Mouse (Mus musculus) thymus, postnatal 10 days (tissue): ENCODE measurements around the gene Lhfpl2.

ENCODE experiments used
- DNase-seq, 2 experiments: peaks; one replicate each; pipeline ENCODE4 v3.0.0; 2021; ENCODE audit warnings: low spot score in 2 of 2

The Lhfpl2 gene

DNA sequence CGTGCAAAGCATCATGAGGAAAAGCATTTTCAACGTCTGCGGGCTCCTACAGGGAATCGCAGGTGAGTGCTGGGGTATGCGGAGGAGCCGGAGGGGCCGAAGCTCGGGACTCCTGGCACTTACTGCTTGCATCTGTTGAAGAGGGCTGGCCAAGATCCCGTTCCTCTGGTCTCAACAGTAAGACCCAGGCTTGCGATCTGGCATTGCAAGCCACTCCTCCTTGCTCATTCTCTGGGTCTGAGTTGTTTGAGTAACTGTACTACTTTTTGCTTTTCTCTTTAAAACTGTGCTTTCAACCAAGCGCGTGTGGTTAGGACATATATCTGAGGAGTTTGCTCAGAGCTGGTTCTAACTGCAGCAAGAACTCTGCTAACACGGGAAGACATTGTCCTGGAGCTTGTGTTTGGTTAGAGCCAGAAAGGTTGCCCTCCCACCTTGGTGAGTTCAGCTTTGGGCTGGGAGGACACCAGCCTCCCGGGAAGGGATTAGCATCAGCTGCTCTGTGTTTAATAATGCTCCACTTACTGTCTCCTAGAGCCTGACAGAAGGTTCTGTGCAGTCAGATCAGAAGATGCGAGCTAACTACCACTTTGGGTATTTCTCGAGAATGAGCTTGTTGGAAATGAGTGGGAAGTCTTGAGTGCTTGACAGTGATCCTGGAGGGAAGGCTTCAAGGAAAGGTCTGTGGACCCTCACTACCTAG is 117.1 kb downstream of the Lhfpl2 start:
- no peak for DNase-seq

DNA sequence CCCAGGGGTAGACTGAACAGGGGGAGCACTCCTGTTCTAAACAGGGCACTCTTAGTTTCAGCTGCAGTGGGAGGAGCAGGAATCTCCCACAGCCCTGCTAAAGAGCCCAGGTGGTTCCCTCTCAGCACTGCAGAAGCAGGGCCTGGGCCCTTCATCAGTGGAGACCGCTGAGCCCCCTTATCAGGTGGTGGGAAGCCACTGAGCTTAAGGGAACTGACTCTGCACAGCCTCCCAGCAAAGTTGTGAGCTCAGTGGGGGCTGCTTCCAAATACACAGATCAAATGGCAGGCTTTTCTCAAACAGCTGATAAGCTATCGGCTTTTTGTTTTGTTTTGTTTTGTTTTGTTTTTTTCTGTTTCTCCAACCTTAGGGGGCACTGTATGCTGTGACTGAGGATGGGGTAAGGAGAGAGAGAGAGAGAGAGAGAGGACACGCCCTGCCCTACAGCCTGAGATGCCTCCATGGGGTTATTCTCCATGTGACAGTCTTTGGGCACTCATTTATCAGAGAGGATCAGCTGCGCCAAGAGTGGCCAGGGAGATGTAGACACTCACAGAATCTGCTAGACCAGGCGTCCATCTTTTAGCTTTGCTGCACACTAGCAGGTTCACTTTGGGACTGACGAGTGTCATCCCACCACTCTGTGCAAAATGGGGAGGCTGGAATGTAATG is 117.9 kb downstream of the Lhfpl2 start:
- DNase-seq = peak; percentile 28 to 29

DNA sequence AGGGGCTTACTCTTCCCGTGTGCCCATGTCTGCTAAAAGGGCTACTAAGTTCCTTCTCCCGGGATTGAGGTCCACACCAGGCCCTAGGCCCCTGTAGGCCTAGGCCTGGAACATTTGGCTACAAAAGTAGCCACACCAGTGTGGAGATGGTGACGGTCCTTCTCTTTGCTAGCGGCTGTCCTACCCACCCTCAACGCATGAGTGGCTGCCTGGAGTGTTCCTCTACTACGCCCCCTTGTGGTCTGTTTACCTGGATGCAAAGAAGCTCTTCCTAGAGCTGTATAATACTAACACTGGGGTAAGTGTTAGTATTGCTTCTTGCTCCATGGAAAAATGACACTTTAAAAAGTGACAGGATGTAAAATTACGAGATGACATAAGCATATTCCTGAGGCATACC is 119.6 kb downstream of the Lhfpl2 start:
- DNase-seq = peak; percentile 23 to 77

DNA sequence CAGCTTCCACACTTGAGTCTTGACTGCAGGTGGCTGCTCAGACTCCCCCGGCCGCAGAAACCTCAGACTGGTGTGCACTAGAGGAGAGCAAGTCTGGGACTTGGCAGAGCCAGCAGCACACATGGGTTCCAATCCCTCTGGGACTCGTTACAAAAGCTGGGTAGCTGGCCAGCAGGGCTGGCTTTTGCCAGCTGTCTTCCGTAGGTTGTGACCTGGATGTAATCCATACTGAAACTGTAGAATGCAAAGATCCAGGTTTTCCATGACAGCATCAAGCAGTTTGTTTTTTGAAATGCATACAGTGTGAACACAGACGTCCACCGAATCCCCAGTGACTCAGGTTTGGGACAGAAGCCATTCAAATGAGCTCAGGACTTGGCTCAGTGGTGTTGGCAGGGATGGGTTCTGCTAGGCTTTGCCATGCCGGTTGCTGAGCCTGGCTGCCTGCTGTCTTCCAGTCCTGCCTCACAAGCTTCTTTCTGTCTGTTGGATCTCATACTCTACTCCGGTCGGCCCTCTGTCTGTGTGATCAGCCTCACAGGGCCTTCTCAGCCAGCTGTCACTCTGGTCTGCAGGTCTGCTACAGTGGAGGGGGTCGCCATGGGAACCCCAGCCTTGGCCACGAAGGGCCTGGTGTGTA is 120.9 kb downstream of the Lhfpl2 start:
- peak in 1 of 2 experiments; percentile 31 for DNase-seq

DNA sequence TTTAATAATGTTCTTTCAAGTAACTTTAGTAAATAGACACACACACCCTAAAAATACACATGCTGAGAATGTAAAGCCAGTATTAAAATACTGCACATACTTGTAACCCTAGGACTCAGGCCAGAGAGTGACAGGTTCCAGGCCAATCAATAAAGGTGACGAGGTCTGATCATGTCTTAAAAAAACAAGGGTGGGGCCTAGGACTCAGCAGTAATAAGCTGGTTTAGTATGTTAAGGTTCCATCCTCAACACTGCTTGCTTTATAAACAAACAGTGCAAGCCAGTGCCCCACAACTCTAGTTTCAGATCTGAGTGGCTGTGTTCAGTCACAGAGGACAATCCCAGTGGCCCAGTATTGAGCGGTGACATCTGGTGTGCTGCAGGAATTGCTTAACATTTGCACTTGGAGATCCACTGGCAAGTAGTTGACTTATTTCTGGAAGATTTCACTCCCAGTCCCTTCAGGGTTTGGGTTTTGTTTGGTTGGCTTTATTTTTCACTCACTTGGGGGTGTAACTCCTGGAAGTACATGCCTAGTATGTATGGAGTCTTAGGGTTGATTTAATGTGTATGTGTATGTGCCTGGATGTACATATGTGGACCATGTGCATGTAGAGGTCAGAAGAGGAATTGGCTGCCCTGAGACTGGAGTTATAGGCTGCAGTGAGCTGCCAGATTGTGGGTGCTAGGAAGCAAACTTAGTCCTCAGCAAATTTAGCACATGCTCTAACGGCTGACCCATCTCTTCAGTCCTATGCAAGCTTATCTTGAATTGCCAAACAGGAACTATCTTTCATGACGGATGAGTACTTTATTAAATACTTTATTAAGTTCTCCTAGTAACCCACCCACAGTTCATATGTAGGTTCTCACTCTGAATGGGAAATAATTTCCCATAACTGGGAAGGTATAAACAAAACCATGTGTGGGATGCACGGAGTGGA is 123.2 kb downstream of the Lhfpl2 start:
- no peak for DNase-seq

DNA sequence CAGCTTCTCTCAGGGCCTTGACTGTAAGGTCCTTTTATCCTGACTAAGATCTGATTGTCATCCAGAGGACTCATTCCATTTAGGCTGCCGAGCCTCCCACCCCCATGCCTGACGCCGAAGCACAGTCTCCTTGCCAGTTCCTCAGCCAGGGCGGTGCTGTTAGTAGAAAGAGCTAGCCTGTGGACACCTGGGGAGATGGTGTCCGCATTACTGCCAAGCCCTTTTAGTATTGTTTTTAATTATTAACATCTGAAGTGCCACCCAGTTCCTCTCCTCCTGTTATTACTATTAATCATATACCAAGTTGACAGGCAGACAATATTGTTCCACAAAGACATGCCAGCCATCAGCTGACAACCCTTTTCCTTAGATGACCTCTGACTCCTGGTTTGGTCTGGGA is 124.4 kb downstream of the Lhfpl2 start:
- no peak for DNase-seq

DNA sequence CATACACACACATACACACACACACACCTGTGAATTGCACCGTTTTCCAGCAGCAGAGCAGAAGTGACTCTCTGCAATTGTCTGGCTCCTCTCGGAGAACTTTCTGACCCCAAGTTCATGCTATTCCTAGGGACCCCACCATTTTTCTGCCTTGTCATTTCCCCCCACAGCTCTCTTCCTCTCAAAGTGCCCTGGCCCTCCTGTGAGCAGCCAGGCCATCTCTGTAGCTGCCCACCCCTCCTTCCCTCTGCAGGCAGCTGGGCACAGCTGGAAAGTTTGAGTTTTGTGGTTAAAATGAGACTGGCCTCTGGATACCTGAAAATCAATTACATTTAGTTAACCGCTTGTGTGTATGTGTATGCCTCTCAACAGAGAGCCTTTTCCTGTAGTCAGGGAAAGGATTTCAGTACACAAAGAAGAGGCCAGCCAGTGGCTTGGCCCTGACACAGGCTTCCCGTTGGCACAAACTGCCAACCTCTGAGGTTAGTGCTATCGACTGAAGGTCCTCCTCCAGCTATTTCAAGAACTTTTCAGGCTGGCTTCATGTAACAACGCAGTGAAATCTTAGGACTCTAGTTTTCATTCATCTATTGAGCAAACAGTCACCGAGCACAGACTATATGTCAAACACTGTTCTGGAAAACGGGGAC is 125.9 kb downstream of the Lhfpl2 start:
- DNase-seq = no peak

DNA sequence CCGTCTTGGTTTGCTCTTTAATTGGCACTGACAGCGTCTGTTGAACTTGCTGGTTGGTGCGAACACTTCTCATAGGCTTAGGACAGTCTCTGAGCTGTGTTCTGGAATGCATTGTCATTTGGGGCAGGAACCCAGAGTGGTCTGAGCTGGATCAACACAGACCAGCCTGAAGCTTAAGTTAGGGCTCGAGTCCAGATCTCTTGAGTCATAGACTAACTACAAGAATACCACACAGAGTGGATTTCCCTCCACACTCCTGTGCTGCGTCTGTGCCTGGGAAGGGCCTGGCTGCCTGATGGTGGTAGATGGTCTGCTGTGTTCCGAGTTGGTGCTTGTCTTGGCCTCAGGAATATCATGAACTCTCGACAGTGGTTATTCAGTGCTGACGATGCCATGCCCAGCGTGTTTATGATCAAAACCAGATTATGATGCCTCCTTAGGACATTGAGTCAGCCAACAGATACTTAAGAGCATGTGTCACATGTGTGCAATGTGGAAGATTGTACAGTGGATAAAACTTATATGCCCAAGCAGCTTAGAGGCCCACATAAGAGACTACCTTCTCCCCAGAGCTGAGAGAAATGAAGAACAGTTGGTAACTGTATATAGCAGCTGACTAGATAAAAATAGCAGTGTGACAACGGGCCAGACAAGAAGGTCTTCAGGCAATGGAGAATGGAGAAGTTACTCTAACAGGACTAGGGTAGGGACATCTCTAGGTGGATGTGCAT is 127.3 kb downstream of the Lhfpl2 start:
- DNase-seq = no peak

DNA sequence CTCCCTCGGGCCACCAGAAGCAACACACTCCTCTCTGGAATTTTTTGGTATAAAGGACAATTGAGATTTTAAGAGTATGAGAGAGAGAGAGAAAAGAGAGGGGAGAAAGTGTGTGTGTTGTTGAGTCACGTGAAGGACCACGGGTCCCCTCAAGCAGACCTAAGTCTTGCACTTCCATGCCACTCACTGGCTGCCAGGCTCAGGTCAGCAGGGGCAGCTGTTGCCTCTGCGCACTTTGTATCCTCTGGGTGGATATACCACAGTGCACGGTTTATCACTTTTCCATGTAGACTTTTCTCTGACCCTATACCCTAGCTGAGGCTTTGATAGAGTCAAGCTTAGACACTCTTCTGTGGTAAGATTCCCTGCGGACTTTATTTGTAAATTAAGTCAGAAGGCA is 128.0 kb downstream of the Lhfpl2 start:
- DNase-seq = no peak

DNA sequence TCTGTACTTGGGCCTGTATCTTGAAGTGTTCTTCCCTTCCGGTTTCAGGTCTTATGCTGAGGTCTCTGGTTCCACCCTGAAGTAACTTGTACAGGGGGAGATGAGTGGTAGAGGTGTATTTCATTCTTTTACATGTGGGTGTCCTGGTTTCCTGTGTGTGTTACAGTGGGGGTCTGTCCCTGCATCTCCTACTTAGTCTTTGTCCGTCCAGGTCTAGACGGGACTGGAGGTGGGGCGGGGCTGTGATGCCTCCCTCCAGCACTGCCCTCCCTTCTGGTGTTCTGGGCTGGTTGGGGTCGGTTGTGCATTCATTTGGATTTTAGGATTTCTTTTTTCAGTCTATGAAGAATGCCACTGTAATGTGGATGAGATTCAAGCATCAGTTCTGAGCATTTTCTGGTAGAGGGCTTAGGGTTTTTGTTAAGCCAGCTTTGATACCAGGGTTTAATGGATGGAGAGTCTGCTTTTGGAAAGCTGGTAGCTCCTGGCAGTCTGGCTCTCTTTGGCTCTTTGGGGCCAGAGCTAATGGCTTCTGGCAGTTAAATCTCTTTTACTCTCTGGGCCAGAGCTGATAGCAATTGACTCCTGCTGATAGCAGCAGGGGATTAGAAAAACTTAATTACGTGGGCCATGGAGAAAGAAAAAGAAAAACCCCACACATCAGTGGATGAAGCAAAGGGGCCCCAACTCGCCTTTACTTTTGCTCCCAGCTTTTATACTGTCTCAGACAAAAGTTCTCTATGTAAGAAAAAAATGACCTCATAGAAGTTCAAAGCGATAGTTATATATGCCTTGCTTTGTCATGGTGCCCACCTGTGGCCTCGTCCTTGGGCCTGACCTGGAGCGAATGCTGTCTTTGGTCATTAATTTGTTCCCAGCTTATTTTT is 130.8 kb downstream of the Lhfpl2 start:
- DNase-seq = no peak

DNA sequence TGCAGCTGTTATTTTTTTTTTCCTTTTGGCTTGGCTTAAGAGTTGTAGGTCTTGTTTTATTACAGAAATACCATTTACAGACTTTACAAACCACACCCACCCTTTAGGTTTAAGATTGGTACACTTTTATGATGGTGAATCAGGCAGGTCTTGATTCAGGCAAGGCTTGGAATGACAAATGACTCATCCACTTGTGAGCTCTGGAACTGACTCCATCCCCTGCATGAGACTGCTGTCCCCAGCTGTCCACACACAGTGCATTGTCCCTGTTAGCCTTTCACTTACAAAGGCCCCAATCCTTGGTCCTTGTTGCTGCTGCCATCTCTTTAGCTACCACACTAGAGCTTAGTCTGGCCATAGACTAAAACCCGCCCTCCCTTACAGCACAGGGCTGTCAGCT is 132.8 kb downstream of the Lhfpl2 start:
- no peak for DNase-seq

DNA sequence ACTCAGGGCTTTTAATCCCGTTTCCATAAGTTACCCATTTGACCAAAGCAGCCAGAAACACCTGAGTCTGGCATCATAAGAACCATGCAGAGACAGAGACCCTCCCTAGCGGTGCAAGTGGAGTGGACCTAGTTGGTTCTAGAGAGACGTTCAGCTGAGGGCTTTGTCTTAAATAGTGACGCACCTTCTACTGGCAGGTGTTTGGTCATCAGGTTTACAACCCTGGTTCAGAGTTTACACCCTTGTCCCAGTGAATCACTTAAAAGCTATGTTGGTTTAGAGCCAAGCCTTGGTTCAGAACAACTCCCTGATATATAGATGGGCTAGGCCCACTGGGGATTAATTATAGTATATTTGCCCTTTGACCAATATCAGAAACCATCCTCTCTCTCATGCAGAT is 135.6 kb downstream of the Lhfpl2 start:
- no peak for DNase-seq

DNA sequence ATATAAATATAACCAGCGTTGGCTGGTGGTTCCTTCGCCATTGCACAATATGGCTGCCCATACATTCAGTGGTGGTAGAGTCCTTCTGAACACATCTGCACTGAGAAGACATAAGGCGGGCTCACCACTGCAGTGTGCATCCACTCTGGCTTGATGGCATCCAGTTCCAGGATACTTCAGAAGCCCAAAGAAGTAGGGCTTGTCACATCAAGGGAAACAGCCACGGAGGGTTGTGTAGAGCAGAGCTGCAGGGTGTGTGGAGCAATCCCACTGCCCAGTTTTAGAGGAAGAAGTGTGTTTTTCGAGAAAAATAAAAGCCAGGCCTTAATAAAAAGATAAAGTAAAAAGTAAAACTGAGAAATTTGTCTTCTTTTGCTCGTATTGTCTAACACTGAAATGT is 141.0 kb downstream of the Lhfpl2 start:
- no peak for DNase-seq

DNA sequence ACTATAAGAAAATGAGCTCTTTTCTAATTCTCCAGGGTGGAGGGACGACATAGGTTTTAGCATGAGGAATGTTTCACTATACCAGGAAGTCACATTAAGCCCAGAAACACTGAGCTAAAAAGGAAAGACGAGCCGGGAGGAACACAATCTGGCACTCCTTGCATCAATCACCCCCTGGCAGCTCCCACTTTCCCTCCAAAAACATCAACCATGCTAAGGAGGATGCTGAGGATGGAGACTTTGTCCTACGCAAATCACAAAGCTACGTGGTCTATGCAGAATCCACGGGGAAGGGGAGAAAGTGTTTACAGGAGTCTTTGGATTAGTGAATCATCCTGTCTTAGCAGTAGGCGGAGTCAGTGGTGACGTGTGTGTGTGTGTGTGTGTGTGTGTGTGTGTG is 142.2 kb downstream of the Lhfpl2 start:
- DNase-seq = no peak

DNA sequence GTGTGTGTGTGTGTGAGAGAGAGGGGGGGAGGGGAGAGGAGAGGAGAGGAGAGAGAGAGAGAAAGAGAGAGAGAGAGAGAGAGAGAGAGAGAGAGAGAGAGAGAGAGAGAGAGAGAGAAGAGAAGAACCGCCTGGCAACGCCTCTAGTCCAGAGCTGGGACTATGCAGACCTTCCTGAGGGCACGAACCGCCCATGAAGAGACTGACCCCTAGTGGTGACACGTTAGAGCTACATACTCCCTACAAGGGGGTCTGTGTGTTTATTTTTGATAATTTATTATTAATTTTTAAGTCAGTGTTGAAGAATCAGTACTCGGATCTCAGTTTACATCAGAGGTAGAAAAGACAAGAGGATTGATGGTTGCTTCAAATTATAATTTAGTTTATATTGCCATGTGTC is 147.6 kb downstream of the Lhfpl2 start:
- peak; percentile 14 to 60 for DNase-seq

DNA sequence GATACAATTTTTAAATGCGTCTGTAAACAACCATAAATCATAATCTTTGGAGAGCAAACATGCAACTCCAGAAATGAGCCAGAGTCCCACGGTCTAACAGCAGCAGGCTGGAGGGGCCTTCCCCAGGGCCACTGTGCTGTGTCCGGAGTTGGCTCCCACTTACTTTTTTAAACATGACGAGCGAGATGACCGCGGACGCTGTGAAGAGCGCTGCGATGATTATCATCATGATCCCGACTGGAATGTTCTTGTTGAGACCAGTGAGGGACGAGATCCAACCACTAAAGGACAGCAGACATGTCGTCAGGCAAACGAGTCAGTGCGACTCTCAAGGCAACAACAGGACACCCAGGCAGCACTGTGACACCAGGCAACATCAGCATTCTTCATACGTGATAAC is 150.4 kb downstream of the Lhfpl2 start:
- DNase-seq = no peak

DNA sequence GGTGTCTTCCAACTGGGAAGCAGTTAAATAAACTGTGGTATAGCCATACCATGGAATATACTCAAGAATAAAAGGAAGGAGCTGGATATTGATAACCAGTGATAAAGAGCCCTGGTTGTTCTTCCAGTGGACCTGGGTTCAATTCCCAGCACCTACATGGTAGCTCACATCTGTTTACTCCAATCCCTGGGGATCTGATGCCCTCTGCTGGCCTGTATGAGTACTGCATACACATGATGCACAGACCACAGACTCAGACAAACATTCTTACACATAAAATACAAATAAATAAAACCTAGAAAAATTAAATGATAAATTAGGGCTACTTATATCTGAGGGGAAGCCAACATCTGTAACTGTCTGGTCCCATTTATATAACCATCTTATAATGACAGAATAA is 151.3 kb downstream of the Lhfpl2 start:
- no peak for DNase-seq

DNA sequence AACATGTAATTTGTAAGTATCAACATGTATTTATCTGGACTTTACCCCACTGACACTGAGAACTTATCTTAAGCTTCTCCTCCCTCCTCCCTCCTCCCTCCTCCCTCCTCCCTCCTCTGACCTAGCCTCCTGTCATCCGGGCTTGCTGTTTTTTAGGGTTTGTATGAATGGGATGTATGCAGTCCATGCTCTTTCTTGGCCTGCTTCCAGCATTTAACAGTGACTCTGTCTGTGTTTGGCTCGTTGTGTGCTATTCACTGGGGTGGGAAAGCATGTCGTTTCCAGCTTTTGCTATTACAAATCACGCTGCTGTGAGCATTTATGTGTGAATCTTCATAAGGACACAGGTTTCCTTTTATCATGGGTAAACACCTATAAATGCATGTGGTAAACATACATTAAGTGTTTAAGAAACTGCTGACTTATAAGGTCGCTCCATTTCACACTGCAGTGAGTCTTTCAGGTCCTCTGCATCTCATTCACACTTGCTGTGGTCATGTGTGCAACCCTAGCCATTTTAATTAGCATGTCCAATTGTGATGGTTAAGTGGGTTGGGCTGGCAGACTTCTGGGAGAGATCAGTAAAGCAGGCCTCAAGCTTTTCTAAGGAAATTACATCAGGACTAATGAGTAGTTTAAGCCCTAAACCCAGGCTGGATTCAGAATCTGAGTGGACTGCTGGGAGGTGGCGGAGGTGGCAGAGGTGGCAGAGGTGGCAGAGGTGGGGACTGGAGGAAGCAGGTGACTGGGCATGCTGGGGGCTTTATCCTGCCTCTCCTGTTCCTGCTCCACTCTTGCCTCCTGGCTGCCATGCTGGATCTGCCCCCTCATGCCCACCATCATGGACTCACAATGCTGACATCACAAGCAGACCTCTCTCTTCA is 153.9 kb downstream of the Lhfpl2 start:
- DNase-seq = no peak

DNA sequence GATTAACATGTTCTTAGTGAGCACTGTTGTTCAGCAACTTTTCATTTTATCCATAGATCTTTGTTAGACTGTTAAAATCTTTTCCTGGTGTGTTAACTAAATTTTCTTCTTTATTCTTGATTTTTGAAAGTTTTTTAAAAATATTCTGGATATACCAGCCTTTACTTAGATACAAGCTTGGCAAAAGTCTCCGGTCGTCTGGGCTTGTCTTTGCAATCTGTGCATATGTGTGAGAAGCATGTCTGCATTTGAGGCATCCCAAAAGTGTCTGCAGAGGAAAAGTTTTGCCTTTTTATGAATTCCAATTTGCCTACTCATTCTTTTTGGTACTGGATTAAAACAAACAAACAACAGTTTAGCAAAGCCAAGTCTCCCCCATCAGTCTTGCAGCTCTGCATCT is 154.6 kb downstream of the Lhfpl2 start:
- no peak for DNase-seq
